Mouse (Mus musculus): Measurements from ENCODE around the gene Ffar1. TPM values are rescaled to one million over a fixed set of nuclear protein-coding genes. Genes with fewer than 3 reads are reported as not detected.
A peak's percentile ranks its signal among the peaks of the same experiment; 100 is the strongest.

Ffar1 gene
- polyA plus RNA-seq, 1 experiment from 2014 or later: not detected

DNA sequence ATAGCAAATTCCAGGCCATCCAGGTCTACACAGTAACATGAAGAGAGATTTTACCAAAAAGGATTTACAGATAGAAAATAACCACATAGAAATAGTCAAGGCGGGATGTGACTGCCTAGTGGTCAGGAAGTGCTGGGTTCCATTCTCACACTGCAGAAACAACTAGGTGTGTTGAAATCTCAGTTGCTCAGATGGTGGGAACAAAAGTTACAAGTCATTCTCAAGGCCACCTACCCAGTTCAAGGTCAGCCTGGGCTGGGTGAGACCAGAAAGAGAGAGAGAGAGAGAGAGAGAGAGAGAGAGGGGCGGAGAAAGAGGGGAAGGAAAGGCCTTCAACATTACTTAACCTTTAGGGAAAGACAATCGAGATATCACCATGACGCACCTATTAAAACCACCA, 25.5 kb upstream of the Ffar1 start:
- H3K4me3 ChIP-seq: no peak overlapping the region
- no peak overlapping the region for H3K27ac ChIP-seq
- no peak overlapping the region for H3K4me2 ChIP-seq
- no peaks in the 10 kb centered on the region for H3K27me3 ChIP-seq
- 77% methylated on average over 4 of the region's 4 CpGs for WGBS
- H3K4me1 ChIP-seq (replicated peaks): peaks cover 2% of the 10 kb centered on the region; the same call in 1 of the 2 replicates
- no peaks in the 10 kb centered on the region for H3K9me3 ChIP-seq (replicated peaks)
- no peaks in the 10 kb centered on the region for H3K36me3 ChIP-seq
- no peak for ATAC-seq (replicated peaks; ENCODE audit: insufficient number of reproducible peaks, insufficient read depth, low FRiP score, low read depth)
- no peak overlapping the region for H3K9ac ChIP-seq

DNA sequence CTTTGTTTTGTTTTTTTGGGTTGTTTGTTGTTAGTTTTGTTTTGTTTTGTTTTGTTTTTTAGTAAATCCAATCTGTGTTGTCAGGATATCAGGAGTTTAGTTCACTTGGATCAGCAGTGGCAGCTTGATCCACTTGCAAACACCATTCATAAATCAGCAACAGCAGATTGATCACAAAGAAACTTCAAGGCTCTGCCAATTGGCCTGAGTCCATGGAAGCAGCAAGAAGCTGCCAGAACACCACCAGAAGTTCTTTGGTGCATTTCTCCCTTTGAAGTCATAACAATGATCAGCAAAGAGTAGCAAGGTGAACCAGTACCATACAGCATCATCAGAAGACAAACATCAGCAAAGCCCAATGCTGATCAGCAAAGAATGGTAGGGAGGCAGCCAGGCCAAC, 22.7 kb upstream of the Ffar1 start:
- Histone ChIP-seq H3K4me1 (replicated peaks) (no peaks in the 10 kb centered on the region), H3K27me3 (no peaks in the 10 kb centered on the region), H3K27ac (no peak overlapping the region), H3K36me3 (no peaks in the 10 kb centered on the region), H3K4me2 (no peak overlapping the region), H3K4me3 (no peak overlapping the region), H3K9ac (no peak overlapping the region), H3K9me3 (replicated peaks) (no peaks in the 10 kb centered on the region)
- no peak for ATAC-seq (replicated peaks; ENCODE audit: insufficient number of reproducible peaks, insufficient read depth, low FRiP score, low read depth)

DNA sequence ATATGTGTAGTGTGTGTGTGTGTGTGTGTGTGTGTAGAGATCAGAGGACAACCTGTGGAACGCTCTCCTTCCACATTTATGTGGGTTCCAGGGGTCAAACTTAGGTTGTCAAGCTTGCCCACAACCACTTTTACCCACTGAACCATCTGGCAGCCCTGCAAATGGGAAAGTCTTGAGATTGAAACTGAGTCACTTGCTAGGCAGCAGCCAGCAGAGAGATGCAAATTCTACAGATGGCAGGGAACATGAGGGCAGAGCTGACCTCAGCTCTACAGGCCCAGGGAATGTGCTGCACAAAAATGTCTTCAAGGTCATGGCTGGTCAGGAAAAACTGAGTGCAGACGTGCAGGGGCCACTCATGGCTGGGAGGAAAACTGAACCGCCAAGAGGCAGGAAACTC, 20.0 kb upstream of the Ffar1 start:
- H3K4me1 ChIP-seq (replicated peaks): no peaks in the 10 kb centered on the region
- WGBS: 67% methylated on average over 3 of the region's 3 CpGs
- no peak for ATAC-seq (replicated peaks; ENCODE audit: insufficient number of reproducible peaks, insufficient read depth, low FRiP score, low read depth)

DNA sequence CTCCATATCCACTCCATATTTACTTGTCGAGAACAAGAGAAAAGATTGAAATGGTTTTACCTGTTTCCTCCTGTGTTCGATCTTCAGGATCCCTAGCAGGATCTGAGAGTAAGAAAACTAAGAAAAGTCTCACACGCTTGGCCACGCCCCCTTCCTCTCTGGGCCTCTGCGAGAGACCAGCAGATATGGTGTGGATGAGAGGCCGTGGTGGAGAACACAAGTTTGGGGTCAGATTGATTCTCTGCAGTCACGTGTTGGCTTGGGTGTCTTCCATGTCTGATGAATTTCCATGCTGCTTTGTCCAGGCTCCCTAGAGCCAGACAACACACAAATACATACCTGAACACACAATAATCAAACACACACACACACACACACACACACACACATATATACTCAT, 18.8 kb upstream of the Ffar1 start, which contains the start of gene Cd22:
Gene Cd22 (minus strand): TSS at position 167 of the 400 bp plus-strand sequence.
- no peaks in the 10 kb centered on the region for H3K36me3 ChIP-seq
- ATAC-seq (replicated peaks; ENCODE audit: insufficient number of reproducible peaks, insufficient read depth, low FRiP score, low read depth): no peak
- H3K4me3 ChIP-seq: no peak within 1 kb of the TSS
- no peak within 1 kb of the TSS for H3K27ac ChIP-seq
- H3K4me1 ChIP-seq (replicated peaks): no peaks in the 10 kb centered on the region
- no peak within 1 kb of the TSS for H3K4me2 ChIP-seq
- H3K9ac ChIP-seq: no peak within 1 kb of the TSS
- no peaks in the 10 kb centered on the region for H3K9me3 ChIP-seq (replicated peaks)
- 51% methylated on average over 7 of the region's 7 CpGs for WGBS
- no peaks in the 10 kb centered on the region; the same call in 1 of the 2 replicates for H3K27me3 ChIP-seq

More for the DNA sequence above, 20.0 kb upstream of the Ffar1 start:
- Histone ChIP-seq H3K4me2 (no peak overlapping the region), H3K4me3 (no peak overlapping the region), H3K36me3 (no peaks in the 10 kb centered on the region), H3K9me3 (replicated peaks) (no peaks in the 10 kb centered on the region), H3K27ac (no peak overlapping the region), H3K9ac (no peak overlapping the region), H3K27me3 (no peaks in the 10 kb centered on the region)

DNA sequence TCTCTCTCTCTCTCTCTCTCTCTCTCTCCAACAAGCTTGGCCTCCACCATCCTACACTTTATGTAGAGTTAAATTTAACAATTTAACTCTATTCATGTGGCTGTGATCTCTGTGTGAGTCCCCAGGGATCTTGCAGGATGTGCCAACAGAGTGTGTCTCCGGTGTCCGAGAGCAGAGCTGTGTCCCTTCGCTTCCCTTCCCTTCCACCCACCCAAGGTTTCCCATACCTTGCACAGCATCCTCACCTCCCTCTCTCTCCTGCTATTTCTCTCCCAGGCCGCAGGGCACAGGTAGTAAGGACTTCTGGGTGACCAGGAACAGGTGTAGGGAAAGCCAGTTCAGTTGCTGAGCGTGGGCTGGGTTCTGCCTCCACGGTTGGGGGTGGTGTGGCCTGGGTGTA, 17.6 kb upstream of the Ffar1 start:
- no peak overlapping the region for H3K4me2 ChIP-seq
- H3K9ac ChIP-seq: no peak overlapping the region
- H3K36me3 ChIP-seq: no peaks in the 10 kb centered on the region
- ATAC-seq (replicated peaks; ENCODE audit: insufficient number of reproducible peaks, insufficient read depth, low FRiP score, low read depth): no peak
- H3K9me3 ChIP-seq (replicated peaks): no peaks in the 10 kb centered on the region
- no peak overlapping the region for H3K27ac ChIP-seq
- 77% methylated on average over 6 of the region's 6 CpGs for WGBS
- peaks cover 1% of the 10 kb centered on the region for H3K27me3 ChIP-seq
- H3K4me1 ChIP-seq (replicated peaks): no peaks in the 10 kb centered on the region
- no peak overlapping the region for H3K4me3 ChIP-seq

DNA sequence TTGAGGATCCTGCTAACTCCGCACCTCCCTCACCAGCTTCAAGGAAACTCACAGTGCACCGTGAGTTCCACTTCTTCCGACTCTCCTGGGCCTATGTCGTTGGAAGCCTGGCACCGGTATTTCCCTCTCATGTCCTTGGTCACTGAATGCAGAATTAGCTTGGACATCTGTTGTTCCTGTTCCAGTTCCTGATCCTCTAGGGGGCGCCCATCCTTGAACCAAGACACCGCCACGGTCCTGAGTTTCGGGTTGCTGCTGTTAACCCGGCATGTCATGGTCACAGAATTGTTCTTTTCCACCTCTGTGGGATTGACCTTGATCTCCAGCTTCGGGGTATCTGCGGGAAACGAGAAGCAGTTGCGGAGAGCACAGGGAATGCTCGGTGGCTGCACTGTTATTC, 11.7 kb upstream of the Ffar1 start:
- H3K4me1 ChIP-seq (replicated peaks): no peaks in the 10 kb centered on the region
- no peak overlapping the region for H3K4me3 ChIP-seq
- H3K36me3 ChIP-seq: no peaks in the 10 kb centered on the region
- H3K9ac ChIP-seq: no peak overlapping the region
- H3K4me2 ChIP-seq: peak overlapping the region; percentile 38
- peaks cover 20% of the 10 kb centered on the region for H3K27me3 ChIP-seq
- H3K9me3 ChIP-seq (replicated peaks): no peaks in the 10 kb centered on the region
- WGBS: 23% methylated on average over 15 of the region's 15 CpGs
- H3K27ac ChIP-seq: no peak overlapping the region
- ATAC-seq (replicated peaks; ENCODE audit: insufficient number of reproducible peaks, insufficient read depth, low FRiP score, low read depth): no peak

DNA sequence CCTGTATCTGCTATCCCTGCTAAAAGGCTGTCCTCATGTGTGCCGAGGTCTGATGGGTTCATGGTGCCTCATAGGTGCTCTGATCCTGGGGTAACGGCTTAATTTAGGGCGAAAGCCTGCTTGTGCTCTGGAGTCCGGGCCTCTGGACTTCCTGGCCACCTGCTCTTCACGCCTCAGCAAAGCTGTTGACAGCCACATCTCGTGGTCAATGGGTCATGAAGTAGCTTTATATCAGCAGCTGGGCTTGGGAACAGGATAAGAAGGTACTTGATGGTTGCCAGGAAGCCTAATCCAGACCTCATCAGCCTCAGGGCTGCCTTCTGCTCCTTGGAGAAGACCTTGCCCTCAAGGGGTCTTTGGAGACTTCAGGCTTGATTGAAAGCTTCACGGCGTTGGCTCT, 2.0 kb upstream of the Ffar1 start:
- no peak overlapping the region for H3K4me2 ChIP-seq
- WGBS: 38% methylated on average over 8 of the region's 8 CpGs
- H3K27me3 ChIP-seq: peaks cover 44% of the 10 kb centered on the region
- H3K27ac ChIP-seq: no peak overlapping the region
- H3K4me3 ChIP-seq: no peak overlapping the region
- H3K9ac ChIP-seq: no peak overlapping the region
- ATAC-seq (replicated peaks; ENCODE audit: insufficient number of reproducible peaks, insufficient read depth, low FRiP score, low read depth): no peak
- H3K4me1 ChIP-seq (replicated peaks): peaks cover 7% of the 10 kb centered on the region
- no peaks in the 10 kb centered on the region for H3K9me3 ChIP-seq (replicated peaks)
- no peaks in the 10 kb centered on the region for H3K36me3 ChIP-seq

DNA sequence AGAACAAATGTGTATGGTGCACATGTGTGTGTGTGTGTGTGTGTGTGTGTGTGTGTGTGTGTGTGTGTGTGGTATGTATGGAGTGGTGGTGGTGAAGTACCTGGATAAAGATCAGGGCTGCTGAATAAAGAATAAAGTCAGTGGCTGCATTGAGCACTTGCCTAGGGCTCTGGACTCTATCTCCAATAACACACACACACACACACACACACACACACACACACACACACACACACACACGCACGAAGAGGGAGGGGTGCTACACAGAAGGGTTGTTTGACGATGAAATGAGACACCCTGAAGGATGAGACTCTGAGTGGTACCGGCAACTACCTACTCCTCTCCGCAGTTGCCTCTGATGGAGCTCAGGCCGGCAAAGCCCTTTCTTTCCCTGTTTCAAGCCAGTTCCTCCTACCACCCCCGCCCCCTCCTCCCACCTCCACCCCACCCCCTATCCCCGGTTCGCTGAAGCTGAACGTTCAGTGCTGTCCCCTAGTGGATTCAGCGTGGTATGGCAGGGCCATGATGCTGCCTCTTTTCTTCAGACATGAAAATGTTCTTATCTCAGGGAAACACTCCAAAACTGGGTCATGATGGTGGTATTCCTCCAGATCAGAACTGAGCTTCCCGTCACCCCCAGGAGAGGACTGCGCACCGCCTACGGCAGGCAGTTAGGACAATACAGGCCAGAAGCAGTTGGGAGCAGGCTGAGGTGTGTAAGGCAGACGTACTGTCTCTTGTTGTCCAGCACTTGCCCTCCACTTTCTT, 1.5 kb downstream of the Ffar1 start:
- Histone ChIP-seq H3K9me3 (replicated peaks) (no peaks in the 10 kb centered on the region), H3K9ac (no peak overlapping the region), H3K27me3 (peaks cover 37% of the 10 kb centered on the region), H3K36me3 (no peaks in the 10 kb centered on the region), H3K4me1 (replicated peaks) (peaks cover 7% of the 10 kb centered on the region), H3K4me2 (peak overlapping the region; percentile 52), H3K4me3 (peak overlapping the region; percentile 23; the same call in 1 of the 2 replicates), H3K27ac (no peak overlapping the region)
- WGBS: 7% methylated on average over 14 of the region's 16 CpGs
- ATAC-seq (replicated peaks; ENCODE audit: insufficient number of reproducible peaks, insufficient read depth, low FRiP score, low read depth): peak; percentile 42; the same call in 1 of the 2 replicates

DNA sequence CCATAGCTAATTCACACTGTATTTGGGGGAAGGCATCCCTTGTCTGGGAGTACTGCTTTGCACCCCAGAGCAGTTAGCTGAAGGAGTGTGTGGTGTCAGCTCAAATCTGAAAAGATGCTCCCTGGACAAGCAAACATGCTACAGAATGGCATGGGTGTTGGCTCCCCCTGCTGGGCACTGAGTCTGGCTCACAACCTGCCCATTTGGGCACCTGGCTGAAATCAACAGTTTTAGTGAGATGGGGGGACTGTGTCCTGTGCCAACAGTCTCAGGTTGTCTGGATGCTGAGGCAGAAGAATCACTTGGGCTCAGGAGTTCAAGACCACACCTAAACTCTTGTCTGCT, 2.1 kb downstream of the Ffar1 start:
- Histone ChIP-seq H3K4me1 (replicated peaks) (peaks cover 7% of the 10 kb centered on the region), H3K36me3 (no peaks in the 10 kb centered on the region), H3K4me3 (no peak overlapping the region), H3K9ac (no peak overlapping the region), H3K4me2 (no peak overlapping the region), H3K27me3 (peaks cover 32% of the 10 kb centered on the region), H3K27ac (no peak overlapping the region), H3K9me3 (replicated peaks) (no peaks in the 10 kb centered on the region)
- ATAC-seq (replicated peaks; ENCODE audit: insufficient number of reproducible peaks, insufficient read depth, low FRiP score, low read depth): no peak

DNA sequence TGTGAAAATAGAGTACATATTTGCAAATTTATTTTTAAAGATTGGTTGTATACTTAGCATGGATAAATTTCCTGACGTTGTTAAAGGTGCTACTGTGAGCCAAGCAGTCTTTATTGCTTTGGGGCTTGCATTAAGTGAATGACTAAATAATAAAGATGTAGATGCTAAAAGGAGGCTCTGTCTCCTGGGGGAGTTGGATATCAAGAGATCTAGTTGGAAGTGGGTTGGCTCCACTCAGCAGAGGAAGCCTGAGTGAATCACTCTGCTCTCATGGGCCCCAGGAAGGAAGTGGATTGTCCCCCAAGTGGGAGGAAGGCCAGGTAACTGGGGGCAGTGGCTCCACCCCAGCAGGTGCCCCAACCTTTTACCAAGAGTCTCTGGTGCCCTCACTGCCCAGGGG, 3.6 kb downstream of the Ffar1 start:
- H3K27me3 ChIP-seq: peaks cover 31% of the 10 kb centered on the region
- H3K4me3 ChIP-seq: no peak overlapping the region

DNA sequence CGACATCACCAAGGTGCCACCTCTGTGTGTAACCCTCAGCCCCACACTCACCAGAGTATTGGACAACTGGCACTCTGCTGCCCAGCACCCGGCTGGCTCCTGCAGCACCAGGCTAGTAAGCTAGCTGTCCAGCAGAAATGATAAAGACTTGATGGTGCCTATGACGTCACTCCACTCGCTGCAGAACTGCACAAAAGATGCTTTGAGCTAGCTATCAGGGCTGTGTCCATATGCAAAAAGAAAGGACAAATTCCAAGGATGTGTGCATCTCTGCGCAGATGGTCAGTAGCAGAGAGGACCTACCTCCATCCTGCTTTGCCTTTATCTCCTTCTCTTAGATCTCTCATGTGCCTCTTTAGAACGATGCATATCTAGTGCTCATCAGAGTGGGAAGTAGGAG, 5.3 kb downstream of the Ffar1 start, which contains the start of gene Ffar3:
Gene Ffar3 (minus strand): TSS at position 101 of the 400 bp plus-strand sequence.
- Histone ChIP-seq H3K27ac (no peak within 1 kb of the TSS), H3K4me2 (no peak within 1 kb of the TSS), H3K27me3 (peaks cover 17% of the 10 kb centered on the region), H3K4me1 (replicated peaks) (peaks cover 3% of the 10 kb centered on the region; the same call in 1 of the 2 replicates), H3K36me3 (no peaks in the 10 kb centered on the region), H3K4me3 (no peak within 1 kb of the TSS), H3K9ac (no peak within 1 kb of the TSS), H3K9me3 (replicated peaks) (no peaks in the 10 kb centered on the region)
- no peak for ATAC-seq (replicated peaks; ENCODE audit: insufficient number of reproducible peaks, insufficient read depth, low FRiP score, low read depth)
- 49% methylated on average over 6 of the region's 6 CpGs for WGBS

More for the DNA sequence above, 3.6 kb downstream of the Ffar1 start:
- Histone ChIP-seq H3K9ac (no peak overlapping the region), H3K9me3 (replicated peaks) (no peaks in the 10 kb centered on the region), H3K27ac (no peak overlapping the region), H3K4me2 (no peak overlapping the region), H3K4me1 (replicated peaks) (peaks cover 3% of the 10 kb centered on the region; the same call in 1 of the 2 replicates), H3K36me3 (no peaks in the 10 kb centered on the region)
- no peak for ATAC-seq (replicated peaks; ENCODE audit: insufficient number of reproducible peaks, insufficient read depth, low FRiP score, low read depth)
- 56% methylated on average over 1 of the region's 1 CpGs for WGBS

DNA sequence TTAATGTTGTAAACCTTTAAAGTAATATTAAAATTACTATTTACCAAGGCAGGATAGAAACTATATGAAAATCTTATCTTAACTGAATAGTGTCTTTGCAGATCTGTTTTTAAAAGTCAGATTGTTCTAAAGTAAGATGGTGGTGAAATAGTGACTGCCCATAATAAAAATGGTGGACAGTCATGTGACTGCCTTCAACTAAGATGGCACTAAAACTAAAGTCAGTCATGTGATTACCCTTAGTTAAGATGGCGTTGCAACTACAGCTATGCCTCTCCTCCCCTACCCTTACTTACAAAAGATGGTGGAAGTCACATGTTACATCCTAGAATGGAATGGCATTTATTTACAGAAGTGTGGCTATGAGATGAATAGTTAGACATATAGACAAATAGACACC, 9.9 kb downstream of the Ffar1 start:
- no peak overlapping the region for H3K9ac ChIP-seq
- no peaks in the 10 kb centered on the region for H3K36me3 ChIP-seq
- H3K27ac ChIP-seq: no peak overlapping the region
- ATAC-seq (replicated peaks; ENCODE audit: insufficient number of reproducible peaks, insufficient read depth, low FRiP score, low read depth): no peak
- WGBS: 85% methylated on average over 1 of the region's 1 CpGs
- peaks cover 6% of the 10 kb centered on the region for H3K27me3 ChIP-seq
- no peak overlapping the region for H3K4me3 ChIP-seq
- no peak overlapping the region for H3K4me2 ChIP-seq
- H3K9me3 ChIP-seq (replicated peaks): no peaks in the 10 kb centered on the region
- no peaks in the 10 kb centered on the region for H3K4me1 ChIP-seq (replicated peaks)

All from heart, embryonic 15.5 days (tissue).